Mouse (Mus musculus) hindbrain, embryonic 16.5 days (tissue): ENCODE results near the gene Atp2b4. TPM values are rescaled to one million over a fixed set of nuclear protein-coding genes. Genes with fewer than 3 reads are reported as not detected.
"Not testable (repeated sequence)": the region's sequence is repeated elsewhere in the genome, so short reads cannot be mapped to it uniquely, and the experiment has no call there.

Experiments used
- ATAC-seq: fragments of 200-750 bp; cut with Nextera tagmentation; 2 replicates; pipeline ENCODE4 v1.8.0; 2017; ENCODE audit warnings: moderate TSS enrichment, moderate library complexity
- H3K27ac ChIP-seq: fragments of 300-500 bp; sonication (generic); 2 replicates; pipeline ENCODE4 v1.5.1; 2014; ENCODE audit warnings: low read depth, mild to moderate bottlenecking, control low read depth, low read length, moderate library complexity
- H3K27me3 ChIP-seq: fragments of 300-500 bp; sonication (generic); replicated peaks from 2 replicates; pipeline ENCODE4 v1.6.1; 2014; ENCODE audit warnings: low read length; ENCODE audit not compliant: control insufficient read depth, insufficient read depth
- H3K36me3 ChIP-seq: fragments of 300-500 bp; sonication (generic); 2 replicates; pipeline ENCODE4 v1.6.1; 2014; ENCODE audit warnings: mild to moderate bottlenecking, low read length, moderate library complexity, mixed read lengths; ENCODE audit not compliant: control insufficient read depth, insufficient read depth
- H3K4me1 ChIP-seq: fragments of 300-500 bp; sonication (generic); 2 replicates; pipeline ENCODE4 v1.6.1; 2014; ENCODE audit warnings: low read depth, low read length; ENCODE audit not compliant: control insufficient read depth, insufficient read depth
- H3K4me2 ChIP-seq: fragments of 300-500 bp; sonication (generic); 2 replicates; pipeline ENCODE4 v1.6.1; 2014; ENCODE audit warnings: mild to moderate bottlenecking, low read length, control low read depth, moderate library complexity
- H3K4me3 ChIP-seq: fragments of 300-500 bp; sonication (generic); 2 replicates; pipeline ENCODE4 v1.5.1; 2014; ENCODE audit warnings: mild to moderate bottlenecking, low read length, control low read depth, moderate library complexity
- H3K9ac ChIP-seq: fragments of 300-500 bp; sonication (generic); 2 replicates; pipeline ENCODE4 v1.6.1; 2014; ENCODE audit warnings: low read depth, mild to moderate bottlenecking, control low read depth, low read length, moderate library complexity
- H3K9me3 ChIP-seq: fragments of 300-500 bp; sonication (generic); 2 replicates; pipeline ENCODE4 v1.6.1; 2014; ENCODE audit warnings: mild to moderate bottlenecking, low read length, moderate library complexity; ENCODE audit not compliant: control insufficient read depth
- WGBS: fragments of 180-500 bp; shearing (Covaris S2); extraction: QIAGEN DNeasy Blood & Tissue Kit; methylation state at CpG from one replicate; pipeline ENCODE4 v1.1.7; 2014; 5-methylcytosine and 5-hydroxymethylcytosine counted together
- polyA plus RNA-seq: library from polyadenylated mRNA; unstranded; fragments of >200 nt; fragmentation: Nextera tagmentation; extraction: Ambion mirVana; gene quantifications from 2 replicates; pipeline ENCODE4 v1.2.1, GENCODE M21; 2015

Atp2b4 gene
- polyA plus RNA-seq, 1 experiment from 2014 or later: 14.7 TPM

GRCm38 (mm10) chr1:133688301-133688700 is 112.5 kb downstream of the Atp2b4 start:
- ATAC-seq: no peak
- WGBS: 77% methylated on average over 7 of the region's 7 CpGs

GRCm38 (mm10) chr1:133685749-133686519 is 114.9 kb downstream of the Atp2b4 start:
- ATAC-seq: no peak
- Histone ChIP-seq H3K9me3 (no peaks in the 10 kb centered on the region), H3K4me2 (no peak overlapping the region), H3K4me3 (no peak overlapping the region), H3K4me1 (no peaks in the 10 kb centered on the region), H3K9ac (no peak overlapping the region), H3K27me3 (no peaks in the 10 kb centered on the region), H3K36me3 (no peaks in the 10 kb centered on the region), H3K27ac (no peak overlapping the region)
- WGBS: 67% methylated on average over 10 of the region's 10 CpGs

More at GRCm38 (mm10) chr1:133688301-133688700, 112.5 kb downstream of the Atp2b4 start:
- no peak overlapping the region for H3K4me2 ChIP-seq
- H3K4me1 ChIP-seq: no peaks in the 10 kb centered on the region
- no peaks in the 10 kb centered on the region for H3K9me3 ChIP-seq
- no peak overlapping the region for H3K4me3 ChIP-seq
- H3K27ac ChIP-seq: no peak overlapping the region
- no peaks in the 10 kb centered on the region for H3K27me3 ChIP-seq
- H3K36me3 ChIP-seq: no peaks in the 10 kb centered on the region
- H3K9ac ChIP-seq: no peak overlapping the region

- Histone ChIP-seq H3K9ac (no peak overlapping the region), H3K36me3 (no peaks in the 10 kb centered on the region), H3K27me3 (no peaks in the 10 kb centered on the region), H3K4me1 (no peaks in the 10 kb centered on the region), H3K27ac (no peak overlapping the region), H3K4me2 (no peak overlapping the region), H3K9me3 (no peaks in the 10 kb centered on the region), H3K4me3 (no peak overlapping the region)
- ATAC-seq: no peak
- 72% methylated on average over 3 of the region's 3 CpGs for WGBS
Observed at GRCm38 (mm10) chr1:133671801-133672200, 129.0 kb downstream of the Atp2b4 start.

DNA sequence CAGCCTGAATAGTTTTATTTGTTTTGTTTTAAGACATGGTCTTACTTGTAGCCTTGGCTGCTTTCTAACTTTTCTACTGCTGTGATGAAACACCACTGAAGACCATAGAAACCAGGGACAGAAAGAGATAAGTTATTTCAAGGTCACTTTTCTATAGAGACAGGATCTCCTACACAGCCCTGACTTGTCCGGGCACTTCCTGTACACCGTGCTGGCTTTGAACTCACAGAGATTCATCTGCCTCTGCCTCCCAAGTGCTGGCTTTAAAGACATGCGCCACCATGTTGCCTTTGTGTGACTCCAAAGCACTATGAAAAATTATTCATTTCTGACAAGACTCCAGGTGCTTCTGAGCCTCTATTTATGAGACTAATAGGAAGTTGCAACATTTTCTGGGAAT is 129.6 kb downstream of the Atp2b4 start:
- 92% methylated on average over 3 of the region's 3 CpGs for WGBS
- no peak overlapping the region for H3K27ac ChIP-seq
- H3K9me3 ChIP-seq: no peaks in the 10 kb centered on the region
- no peaks in the 10 kb centered on the region for H3K4me1 ChIP-seq
- H3K4me3 ChIP-seq: no peak overlapping the region
- H3K36me3 ChIP-seq: no peaks in the 10 kb centered on the region
- H3K4me2 ChIP-seq: no peak overlapping the region
- no peak overlapping the region for H3K9ac ChIP-seq
- no peaks in the 10 kb centered on the region for H3K27me3 ChIP-seq
- no peak for ATAC-seq

GRCm38 (mm10) chr1:133670776-133671175 is 130.1 kb downstream of the Atp2b4 start:
- Histone ChIP-seq H3K9ac (no peak overlapping the region), H3K4me2 (no peak overlapping the region), H3K4me1 (no peaks in the 10 kb centered on the region), H3K4me3 (no peak overlapping the region), H3K36me3 (no peaks in the 10 kb centered on the region), H3K9me3 (no peaks in the 10 kb centered on the region), H3K27me3 (no peaks in the 10 kb centered on the region), H3K27ac (no peak overlapping the region)
- WGBS: 91% methylated on average over 6 of the region's 6 CpGs
- no peak for ATAC-seq

DNA sequence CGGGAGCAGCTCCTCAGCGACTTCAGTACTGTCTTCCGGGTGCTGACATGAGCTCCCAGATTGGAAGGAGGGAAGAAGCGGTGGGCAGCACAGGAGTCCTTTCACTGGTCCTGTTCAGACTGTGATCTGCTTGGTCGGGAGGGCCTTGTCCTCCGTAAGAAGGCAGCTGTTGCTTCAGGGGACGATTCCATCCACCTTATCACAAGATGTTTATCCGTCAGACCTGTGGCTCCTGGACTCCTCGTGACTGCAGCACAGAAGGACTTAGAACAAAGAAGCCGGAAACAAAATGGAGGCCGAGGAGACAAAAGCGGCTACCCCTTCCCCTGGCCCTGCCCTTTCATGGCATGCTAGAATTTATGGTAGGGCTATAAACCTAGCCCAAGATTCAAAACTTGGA is 130.7 kb downstream of the Atp2b4 start:
- H3K4me1 ChIP-seq: no peaks in the 10 kb centered on the region
- no peak overlapping the region for H3K4me2 ChIP-seq
- H3K27ac ChIP-seq: no peak overlapping the region
- H3K9ac ChIP-seq: no peak overlapping the region
- no peaks in the 10 kb centered on the region for H3K9me3 ChIP-seq
- 75% methylated on average over 12 of the region's 12 CpGs for WGBS
- no peak overlapping the region for H3K4me3 ChIP-seq
- no peaks in the 10 kb centered on the region for H3K27me3 ChIP-seq
- no peak for ATAC-seq
- no peaks in the 10 kb centered on the region for H3K36me3 ChIP-seq

DNA sequence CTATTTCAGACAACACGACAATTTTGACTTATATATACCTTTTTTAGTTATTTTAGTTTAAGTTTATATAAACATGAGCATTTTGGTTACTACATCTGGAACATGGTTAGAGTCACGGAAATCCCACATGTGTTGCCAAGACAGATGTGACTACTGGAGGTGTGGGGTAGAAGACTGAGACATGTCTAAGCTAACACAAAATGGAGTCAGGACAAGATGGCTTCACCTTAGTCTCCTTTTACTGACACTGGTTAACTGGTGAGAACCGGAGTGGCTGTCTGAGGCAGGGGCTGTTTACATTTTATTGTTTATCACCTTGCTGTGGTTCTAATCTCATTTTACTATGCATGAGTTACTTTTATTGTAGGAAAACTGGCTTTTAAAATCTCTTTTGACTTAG is 132.2 kb downstream of the Atp2b4 start:
- H3K9ac ChIP-seq: no peak overlapping the region
- 91% methylated on average over 3 of the region's 3 CpGs for WGBS
- H3K4me3 ChIP-seq: no peak overlapping the region
- H3K27ac ChIP-seq: no peak overlapping the region
- ATAC-seq: no peak
- no peaks in the 10 kb centered on the region for H3K36me3 ChIP-seq
- H3K9me3 ChIP-seq: no peaks in the 10 kb centered on the region
- no peaks in the 10 kb centered on the region for H3K27me3 ChIP-seq
- H3K4me2 ChIP-seq: no peak overlapping the region
- H3K4me1 ChIP-seq: no peaks in the 10 kb centered on the region

DNA sequence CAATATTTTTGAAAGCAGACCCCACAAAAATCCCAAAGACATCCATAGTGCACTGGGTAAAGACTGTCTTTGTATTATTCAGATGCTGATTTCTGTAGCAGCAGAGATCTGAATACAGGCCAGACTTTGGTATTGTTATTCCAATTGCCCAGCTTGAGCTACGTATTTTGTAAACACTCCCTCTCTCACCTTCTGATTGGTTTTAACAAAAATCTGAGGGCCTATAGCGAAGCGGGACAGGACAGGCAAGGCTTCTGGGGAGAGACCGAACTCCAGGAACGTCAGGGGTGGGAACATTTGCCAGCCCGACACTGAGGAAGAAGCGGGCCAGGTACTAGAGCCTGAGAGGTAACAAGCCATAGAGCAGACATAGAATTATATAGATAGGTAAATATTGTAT is 133.1 kb downstream of the Atp2b4 start:
- no peak overlapping the region for H3K4me2 ChIP-seq
- ATAC-seq: no peak
- no peaks in the 10 kb centered on the region for H3K27me3 ChIP-seq
- no peak overlapping the region for H3K4me3 ChIP-seq
- 30% methylated on average over 7 of the region's 7 CpGs for WGBS
- no peak overlapping the region for H3K9ac ChIP-seq
- no peaks in the 10 kb centered on the region for H3K36me3 ChIP-seq
- no peaks in the 10 kb centered on the region for H3K9me3 ChIP-seq
- H3K27ac ChIP-seq: no peak overlapping the region
- H3K4me1 ChIP-seq: no peaks in the 10 kb centered on the region

DNA sequence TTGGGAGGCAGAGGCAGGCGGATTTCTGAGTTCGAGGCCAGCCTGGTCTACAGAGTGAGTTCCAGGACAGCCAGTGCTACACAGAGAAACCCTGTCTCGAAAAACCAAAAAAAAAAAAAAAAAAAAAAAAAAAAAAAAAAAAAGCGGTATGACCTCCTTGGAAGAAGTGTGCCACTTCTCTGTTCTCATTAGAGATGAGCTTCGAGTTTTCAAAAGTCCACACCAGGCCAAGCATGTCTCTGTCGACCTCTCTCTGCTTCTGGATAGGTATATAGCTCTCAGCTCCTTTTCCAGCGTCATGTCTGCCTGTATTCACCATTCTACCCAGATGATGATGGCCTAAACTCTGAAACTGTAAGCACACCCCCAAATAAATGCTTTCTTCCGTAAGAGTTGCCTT is 135.1 kb downstream of the Atp2b4 start:
- not testable (repeated sequence) for H3K27ac ChIP-seq, H3K4me1 ChIP-seq, H3K4me2 ChIP-seq, H3K4me3 ChIP-seq, H3K9ac ChIP-seq, H3K9me3 ChIP-seq, ATAC-seq, H3K27me3 ChIP-seq, H3K36me3 ChIP-seq
- 90% methylated on average over 7 of the region's 8 CpGs for WGBS
